In the genomic region with DNA sequence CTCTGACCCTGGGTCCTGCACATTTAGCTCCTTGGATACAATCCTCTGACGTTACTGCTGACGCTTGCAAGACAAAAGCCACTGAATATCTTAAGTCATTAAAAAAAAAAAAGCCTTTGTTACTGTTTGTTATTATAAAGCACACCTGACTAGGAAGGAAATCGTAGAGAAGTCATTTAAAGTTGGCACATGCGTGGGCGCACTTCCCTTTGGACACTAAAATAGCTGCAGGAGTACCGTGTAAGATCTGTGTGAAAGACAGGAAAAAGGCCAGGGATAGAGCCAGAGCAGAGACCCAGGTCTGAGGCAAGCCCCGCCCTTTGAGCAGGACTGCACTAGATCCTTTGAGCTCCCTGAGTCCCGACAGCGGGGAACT, we compare ENCODE assay signal across 9 mouse cellular contexts.
DNase-seq lines count a peak whose midpoint lies in the region; ATAC-seq and TF ChIP-seq lines count a peak whose summit lies in the region.
"Had no signal": no experiment of that assay in that cellular context is flagged by ENCODE, and none has a peak within 500 bp of the region (broad histone marks: within the 10 kb centered on the region; RNA-seq: fewer than 3 reads in every experiment).

No protein-coding gene starts in this region.

- 0 out of 2 replicates have a peak, but pooled peaks have one; percentile 23 for ATAC-seq in frontal cortex, adult (ENCODE audit: low TSS enrichment)
- ATAC-seq in forebrain, postnatal 0 days, result 0 out of 2 replicates have a peak, but pooled peaks have one; percentile 18
- peak; percentile 64; the same call in 1 of the 2 replicates for ATAC-seq in hindbrain, postnatal 0 days
- no peak for ATAC-seq in midbrain, postnatal 0 days (ENCODE audit: low FRiP score)

- no peak overlapping the region for H3K9ac ChIP-seq in forebrain, postnatal 0 days
- H3K9ac ChIP-seq in hindbrain, postnatal 0 days (replicated peaks; ENCODE audit: low read length), result no peak overlapping the region
- no peak overlapping the region for H3K9ac ChIP-seq in midbrain, postnatal 0 days (replicated peaks; ENCODE audit: low read length, poor library complexity, severe bottlenecking)

- no peak overlapping the region for H3K4me3 ChIP-seq in forebrain, postnatal 0 days (ENCODE audit: low read depth, low read length)
- H3K4me3 ChIP-seq in hindbrain, postnatal 0 days (ENCODE audit: low read length), result no peak overlapping the region
- H3K4me3 ChIP-seq in midbrain, postnatal 0 days (ENCODE audit: low read depth, low read length), result no peak overlapping the region

- WGBS in forebrain, postnatal 0 days, result 22% methylated on average over 9 of the region's 9 CpGs
- WGBS in hindbrain, postnatal 0 days, result 24% methylated on average over 9 of the region's 9 CpGs
- 22% methylated on average over 9 of the region's 9 CpGs for WGBS in midbrain, postnatal 0 days

- no peaks in the 10 kb centered on the region for H3K4me1 ChIP-seq in forebrain, postnatal 0 days (ENCODE audit: insufficient read depth)
- peaks cover 6% of the 10 kb centered on the region; the same call in 1 of the 2 replicates for H3K4me1 ChIP-seq in hindbrain, postnatal 0 days (ENCODE audit: insufficient read depth, low read length)
- no peaks in the 10 kb centered on the region for H3K4me1 ChIP-seq in midbrain, postnatal 0 days (ENCODE audit: insufficient read depth, low read length)

- H3K36me3 ChIP-seq in forebrain, postnatal 0 days (ENCODE audit: insufficient read depth), result peaks cover 7% of the 10 kb centered on the region
- no peaks in the 10 kb centered on the region for H3K36me3 ChIP-seq in hindbrain, postnatal 0 days (ENCODE audit: insufficient read depth, low read length)
- peaks cover 9% of the 10 kb centered on the region; the same call in 1 of the 2 replicates for H3K36me3 ChIP-seq in midbrain, postnatal 0 days (ENCODE audit: insufficient read depth, low read length)

- H3K9me3 ChIP-seq in forebrain, postnatal 0 days (ENCODE audit: low read length), result no peaks in the 10 kb centered on the region
- H3K9me3 ChIP-seq in hindbrain, postnatal 0 days (ENCODE audit: low read length), result no peaks in the 10 kb centered on the region
- no peaks in the 10 kb centered on the region for H3K9me3 ChIP-seq in midbrain, postnatal 0 days (ENCODE audit: low read length)

- no peaks in the 10 kb centered on the region for H3K27me3 ChIP-seq in forebrain, postnatal 0 days (ENCODE audit: insufficient read depth, low read length)
- H3K27me3 ChIP-seq in hindbrain, postnatal 0 days (ENCODE audit: insufficient read depth, low read length), result no peaks in the 10 kb centered on the region
- H3K27me3 ChIP-seq in midbrain, postnatal 0 days (ENCODE audit: insufficient read depth, low read length), result no peaks in the 10 kb centered on the region; the same call in 1 of the 2 replicates

- no peak for DNase-seq in frontal cortex, postnatal 36 days (ENCODE audit: low spot score in 2 of 2)
- DNase-seq in forebrain, postnatal 0 days, result no peak
- peak; percentile 40 for DNase-seq in hindbrain, postnatal 0 days (ENCODE audit: low spot score)
- DNase-seq in midbrain, postnatal 0 days (ENCODE audit: low spot score), result no peak
- DNase-seq in urinary bladder, postnatal 4 days (ENCODE audit: low spot score in 2 of 2), result no peak
- no peak for DNase-seq in testis, postnatal 10 days (ENCODE audit: low spot score)
- no peak for DNase-seq in layer of hippocampus, postnatal 36 days
- DNase-seq: right cerebral cortex, adult 18-20 months had no signal

- TF ChIP-seq CTCF in forebrain, postnatal 0 days (IDR thresholded peaks at IDR 0.05; ENCODE audit: low read depth), result no peak
- no peak for TF ChIP-seq CTCF in hindbrain, postnatal 0 days (IDR thresholded peaks at IDR 0.05; ENCODE audit: low read depth)
- TF ChIP-seq CTCF in midbrain, postnatal 0 days (IDR thresholded peaks at IDR 0.05), result no peak

- 0 out of 2 replicates have a peak overlapping the region, but pooled peaks have one; percentile 40 for H3K27ac ChIP-seq in forebrain, postnatal 0 days (ENCODE audit: low read depth, low read length)
- peak overlapping the region; percentile 71; the same call in 1 of the 2 replicates for H3K27ac ChIP-seq in hindbrain, postnatal 0 days
- peak overlapping the region; percentile 55 for H3K27ac ChIP-seq in midbrain, postnatal 0 days (ENCODE audit: low read depth, low read length)

- H3K4me2 ChIP-seq in forebrain, postnatal 0 days (ENCODE audit: low read depth), result no peak overlapping the region
- no peak overlapping the region for H3K4me2 ChIP-seq in hindbrain, postnatal 0 days (ENCODE audit: low read depth, low read length)
- H3K4me2 ChIP-seq in midbrain, postnatal 0 days (ENCODE audit: low read depth, low read length, poor library complexity, severe bottlenecking), result no peak overlapping the region
